Mouse (Mus musculus) stomach, postnatal 0 days (tissue): ENCODE data around the gene Rapgef6. TPM values are rescaled to one million over a fixed set of nuclear protein-coding genes. Genes with fewer than 3 reads are reported as not detected.

Experiments used
- ATAC-seq: fragments of 200-750 bp; cut with Nextera tagmentation; 2 replicates; pipeline ENCODE4 v1.8.0; 2017; ENCODE audit not compliant: low FRiP score, low TSS enrichment
- DNase-seq: peaks from one replicate; pipeline ENCODE4 v3.0.0-alpha.2; 2016; ENCODE audit warnings: low spot score
- H3K27ac ChIP-seq: fragments of 300-500 bp; sonication (generic); replicated peaks from 2 replicates; pipeline ENCODE4 v1.5.1; 2014; ENCODE audit warnings: mild to moderate bottlenecking, control low read depth
- H3K27me3 ChIP-seq: fragments of 300-500 bp; sonication (generic); 2 replicates; pipeline ENCODE4 v1.6.1; 2014; ENCODE audit warnings: low read length; ENCODE audit not compliant: control insufficient read depth, insufficient read depth
- H3K36me3 ChIP-seq: fragments of 300-500 bp; sonication (generic); 2 replicates; pipeline ENCODE4 v1.6.1; 2014; ENCODE audit warnings: low read length, mixed read lengths; ENCODE audit not compliant: control insufficient read depth, insufficient read depth
- H3K4me1 ChIP-seq: fragments of 300-500 bp; sonication (generic); replicated peaks from 2 replicates; pipeline ENCODE4 v1.6.1; 2014; ENCODE audit warnings: antibody characterized with exemption; ENCODE audit not compliant: control insufficient read depth, insufficient read depth
- H3K4me2 ChIP-seq: fragments of 300-500 bp; sonication (generic); replicated peaks from 2 replicates; pipeline ENCODE4 v1.6.1; 2014; ENCODE audit warnings: low read depth, mild to moderate bottlenecking, control low read depth, moderate library complexity
- H3K4me3 ChIP-seq: fragments of 300-500 bp; sonication (generic); 2 replicates; pipeline ENCODE4 v1.5.1; 2014; ENCODE audit warnings: low read depth, low read length, control low read depth
- H3K9ac ChIP-seq: fragments of 300-500 bp; sonication (generic); 2 replicates; pipeline ENCODE4 v1.6.1; 2014; ENCODE audit warnings: mild to moderate bottlenecking, low read length, control low read depth, mixed read lengths
- H3K9me3 ChIP-seq: fragments of 300-500 bp; sonication (generic); 2 replicates; pipeline ENCODE4 v1.6.1; 2016; ENCODE audit warnings: low read length; ENCODE audit not compliant: control insufficient read depth
- CTCF ChIP-seq: IDR thresholded peaks from 2 replicates; pipeline ENCODE4 v1.5.1; 2016; ENCODE audit warnings: antibody characterized with exemption, low read depth, mild to moderate bottlenecking, moderate library complexity
- EP300 ChIP-seq: optimal IDR thresholded peaks from 2 replicates; pipeline ENCODE3; 2016; ENCODE audit warnings: antibody characterized with exemption
- WGBS: fragments of 180-500 bp; shearing (Covaris S2); extraction: QIAGEN DNeasy Blood & Tissue Kit; methylation state at CpG from one replicate; pipeline ENCODE4 v1.1.7; 2014; 5-methylcytosine and 5-hydroxymethylcytosine counted together
- polyA plus RNA-seq: library from polyadenylated mRNA; unstranded; fragments of >200 nt; fragmentation: Nextera tagmentation; extraction: Ambion mirVana; gene quantifications from 2 replicates; pipeline ENCODE4 v1.2.1, GENCODE M21; 2015

Rapgef6 gene
- polyA plus RNA-seq, 1 experiment from 2014 or later = 17.0 TPM

DNA sequence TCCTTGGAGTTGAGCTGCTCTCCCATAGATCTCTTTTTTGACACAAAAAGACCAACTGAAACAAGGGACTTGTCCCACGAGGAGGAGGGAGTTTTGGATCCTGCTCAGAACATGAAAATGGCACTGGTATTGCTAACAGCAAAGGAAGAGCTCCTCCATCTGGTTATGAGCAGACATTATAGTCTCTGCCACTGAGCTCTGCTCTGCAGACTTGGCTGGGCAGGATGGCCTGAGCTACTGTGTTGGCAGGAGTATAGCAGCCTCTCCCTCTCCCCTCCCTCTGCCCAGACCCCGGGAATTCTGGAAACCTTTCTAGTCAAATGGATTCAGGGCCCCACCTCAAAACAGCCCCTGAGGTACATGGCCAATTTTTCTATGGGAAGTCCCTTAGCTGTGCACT is 187.0 kb downstream of the Rapgef6 start:
- Histone ChIP-seq H3K27me3 (no peaks in the 10 kb centered on the region), H3K9ac (no peak overlapping the region), H3K27ac (no peak overlapping the region), H3K9me3 (no peaks in the 10 kb centered on the region), H3K4me2 (no peak overlapping the region), H3K4me3 (no peak overlapping the region), H3K36me3 (no peaks in the 10 kb centered on the region), H3K4me1 (no peaks in the 10 kb centered on the region)
- DNase-seq = no peak
- 38% methylated on average over 2 of the region's 2 CpGs for WGBS
- no peak for ATAC-seq
- TF ChIP-seq EP300 = no peak
- peak; percentile 25 for TF ChIP-seq CTCF

- 82% methylated on average over 4 of the region's 4 CpGs for WGBS
- Histone ChIP-seq H3K4me1 (no peaks in the 10 kb centered on the region), H3K9ac (no peak overlapping the region), H3K36me3 (no peaks in the 10 kb centered on the region), H3K4me3 (no peak overlapping the region), H3K9me3 (no peaks in the 10 kb centered on the region), H3K27me3 (no peaks in the 10 kb centered on the region), H3K4me2 (no peak overlapping the region), H3K27ac (no peak overlapping the region)
- TF ChIP-seq CTCF (no peak), EP300 (no peak)
- DNase-seq (no peak), ATAC-seq (no peak)
These were observed 188.1 kb downstream of the Rapgef6 start for GRCm38 (mm10) chr11:54710512-54711293.

DNA sequence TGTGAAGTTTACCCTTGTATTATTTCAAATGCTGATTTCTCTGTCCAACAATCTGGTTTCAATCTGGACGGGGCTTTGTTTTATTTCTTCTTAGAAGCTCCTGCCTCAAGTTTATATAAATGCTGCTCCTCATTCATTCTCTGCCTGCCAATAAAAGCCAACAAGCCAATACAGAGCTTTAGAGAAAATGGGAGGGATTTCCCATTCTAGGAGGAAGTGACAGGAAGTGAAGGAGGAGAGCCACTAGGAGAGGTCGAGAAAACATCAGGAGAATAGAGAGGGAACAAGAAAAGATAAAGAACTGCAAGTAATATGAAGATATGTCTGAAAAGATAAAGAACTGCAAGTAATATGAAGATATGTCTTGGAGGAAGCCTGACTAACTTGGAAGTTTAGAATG is 190.2 kb downstream of the Rapgef6 start:
- no peak for DNase-seq
- H3K27ac ChIP-seq = no peak overlapping the region
- H3K4me2 ChIP-seq = no peak overlapping the region
- H3K36me3 ChIP-seq = peaks cover 8% of the 10 kb centered on the region; the same call in 1 of the 2 replicates
- H3K4me1 ChIP-seq = no peaks in the 10 kb centered on the region
- no peak for ATAC-seq
- no peak overlapping the region for H3K4me3 ChIP-seq
- no peak overlapping the region for H3K9ac ChIP-seq
- 56% methylated on average over 2 of the region's 2 CpGs for WGBS
- TF ChIP-seq CTCF = no peak
- TF ChIP-seq EP300 = no peak
- no peaks in the 10 kb centered on the region for H3K9me3 ChIP-seq
- no peaks in the 10 kb centered on the region for H3K27me3 ChIP-seq

DNA sequence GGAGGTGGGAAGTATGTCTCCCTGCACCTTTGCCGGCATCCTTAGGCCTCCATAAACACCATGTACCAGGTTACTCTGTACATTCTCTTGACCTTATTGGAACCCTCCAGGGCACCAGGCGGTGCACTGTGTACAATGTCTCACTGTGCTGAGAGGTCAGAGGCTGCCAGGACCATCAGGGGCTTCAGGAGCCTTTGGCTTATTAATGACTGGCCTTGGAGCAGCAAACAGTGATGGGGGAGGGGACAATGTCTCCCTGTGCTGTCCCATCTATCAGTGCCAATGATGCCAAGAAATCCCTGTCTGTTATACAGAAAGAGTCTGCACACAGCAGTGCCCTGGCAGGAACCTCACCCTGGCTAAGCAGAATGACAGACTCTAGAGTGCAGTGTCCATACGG is 195.2 kb downstream of the Rapgef6 start:
- Histone ChIP-seq H3K36me3 (peaks cover 16% of the 10 kb centered on the region), H3K27ac (no peak overlapping the region)
- 92% methylated on average over 3 of the region's 3 CpGs for WGBS

GRCm38 (mm10) chr11:54718601-54719000 is 196.0 kb downstream of the Rapgef6 start:
- TF ChIP-seq EP300 = no peak

More for the DNA sequence above, 195.2 kb downstream of the Rapgef6 start:
- H3K9me3 ChIP-seq = no peaks in the 10 kb centered on the region
- no peak for TF ChIP-seq EP300
- no peak for TF ChIP-seq CTCF
- no peak for DNase-seq
- H3K4me2 ChIP-seq = no peak overlapping the region
- H3K4me3 ChIP-seq = no peak overlapping the region
- H3K27me3 ChIP-seq = no peaks in the 10 kb centered on the region
- H3K9ac ChIP-seq = no peak overlapping the region
- ATAC-seq = no peak
- H3K4me1 ChIP-seq = no peaks in the 10 kb centered on the region

GRCm38 (mm10) chr11:54722057-54722456 is 199.4 kb downstream of the Rapgef6 start:
- no peak for TF ChIP-seq CTCF
- no peak for DNase-seq
- H3K27ac ChIP-seq = no peak overlapping the region
- H3K36me3 ChIP-seq = peaks cover 9% of the 10 kb centered on the region; the same call in 1 of the 2 replicates
- H3K9me3 ChIP-seq = no peaks in the 10 kb centered on the region
- H3K4me2 ChIP-seq = no peak overlapping the region
- no peaks in the 10 kb centered on the region for H3K27me3 ChIP-seq
- H3K9ac ChIP-seq = no peak overlapping the region
- no peaks in the 10 kb centered on the region for H3K4me1 ChIP-seq
- H3K4me3 ChIP-seq = no peak overlapping the region
- no peak for ATAC-seq
- 86% methylated on average over 6 of the region's 6 CpGs for WGBS

More at GRCm38 (mm10) chr11:54718601-54719000, 196.0 kb downstream of the Rapgef6 start:
- Histone ChIP-seq H3K4me2 (no peak overlapping the region), H3K36me3 (peaks cover 16% of the 10 kb centered on the region), H3K9ac (no peak overlapping the region), H3K4me3 (no peak overlapping the region), H3K27ac (no peak overlapping the region), H3K4me1 (no peaks in the 10 kb centered on the region), H3K9me3 (no peaks in the 10 kb centered on the region), H3K27me3 (no peaks in the 10 kb centered on the region)
- DNase-seq (no peak), ATAC-seq (no peak)
- 89% methylated on average over 3 of the region's 3 CpGs for WGBS
